Mouse (Mus musculus): ENCODE data around the gene Iqcj. TPM values are rescaled to one million over a fixed set of nuclear protein-coding genes. Genes with fewer than 3 reads are reported as not detected.

Iqcj gene
- polyA plus RNA-seq, 1 experiment from 2014 or later = not detected

- WGBS = 66% methylated on average over 7 of the region's 7 CpGs
- no peak for ATAC-seq (ENCODE audit: insufficient number of reproducible peaks, low FRiP score)
- no peak overlapping the region for H3K4me2 ChIP-seq
Measured at GRCm38 (mm10) chr3:67959672-67960071, 67.7 kb downstream of the Iqcj start.

GRCm38 (mm10) chr3:67960133-67960532, 68.1 kb downstream of the Iqcj start:
- Histone ChIP-seq H3K4me2 (no peak overlapping the region), H3K9me3 (replicated peaks) (no peaks in the 10 kb centered on the region), H3K9ac (no peak overlapping the region), H3K27me3 (replicated peaks) (no peaks in the 10 kb centered on the region), H3K4me1 (replicated peaks) (no peaks in the 10 kb centered on the region), H3K27ac (ENCODE audit: poor library complexity, severe bottlenecking) (no peak overlapping the region), H3K4me3 (no peak overlapping the region), H3K36me3 (no peaks in the 10 kb centered on the region)
- 28% methylated on average over 3 of the region's 3 CpGs for WGBS
- no peak for ATAC-seq (ENCODE audit: insufficient number of reproducible peaks, low FRiP score)

More at GRCm38 (mm10) chr3:67959672-67960071, 67.7 kb downstream of the Iqcj start:
- Histone ChIP-seq H3K36me3 (no peaks in the 10 kb centered on the region), H3K27me3 (replicated peaks) (no peaks in the 10 kb centered on the region), H3K27ac (ENCODE audit: poor library complexity, severe bottlenecking) (no peak overlapping the region), H3K9ac (no peak overlapping the region), H3K4me1 (replicated peaks) (no peaks in the 10 kb centered on the region), H3K4me3 (no peak overlapping the region), H3K9me3 (replicated peaks) (no peaks in the 10 kb centered on the region)

GRCm38 (mm10) chr3:67960727-67961126, 68.7 kb downstream of the Iqcj start:
- H3K9ac ChIP-seq = no peak overlapping the region
- H3K4me2 ChIP-seq = no peak overlapping the region
- no peak overlapping the region for H3K4me3 ChIP-seq
- H3K27ac ChIP-seq (ENCODE audit: poor library complexity, severe bottlenecking) = no peak overlapping the region
- no peaks in the 10 kb centered on the region for H3K36me3 ChIP-seq
- H3K4me1 ChIP-seq (replicated peaks) = no peaks in the 10 kb centered on the region
- no peaks in the 10 kb centered on the region for H3K9me3 ChIP-seq (replicated peaks)
- no peak for ATAC-seq (ENCODE audit: insufficient number of reproducible peaks, low FRiP score)
- H3K27me3 ChIP-seq (replicated peaks) = no peaks in the 10 kb centered on the region

- Histone ChIP-seq H3K4me2 (no peak overlapping the region), H3K36me3 (no peaks in the 10 kb centered on the region), H3K4me3 (no peak overlapping the region), H3K27me3 (replicated peaks) (no peaks in the 10 kb centered on the region), H3K27ac (ENCODE audit: poor library complexity, severe bottlenecking) (no peak overlapping the region), H3K9me3 (replicated peaks) (no peaks in the 10 kb centered on the region), H3K9ac (no peak overlapping the region), H3K4me1 (replicated peaks) (no peaks in the 10 kb centered on the region)
- WGBS = 82% methylated on average over 6 of the region's 6 CpGs
- ATAC-seq (ENCODE audit: insufficient number of reproducible peaks, low FRiP score) = no peak
Measured at GRCm38 (mm10) chr3:67961934-67962639, 70.1 kb downstream of the Iqcj start.

- no peak overlapping the region for H3K9ac ChIP-seq
- WGBS = 79% methylated on average over 2 of the region's 2 CpGs
- no peak for ATAC-seq (ENCODE audit: insufficient number of reproducible peaks, low FRiP score)
- H3K36me3 ChIP-seq = no peaks in the 10 kb centered on the region
- H3K4me2 ChIP-seq = no peak overlapping the region
- no peaks in the 10 kb centered on the region for H3K27me3 ChIP-seq (replicated peaks)
- no peaks in the 10 kb centered on the region for H3K4me1 ChIP-seq (replicated peaks)
- H3K27ac ChIP-seq (ENCODE audit: poor library complexity, severe bottlenecking) = no peak overlapping the region
- peaks cover 6% of the 10 kb centered on the region; the same call in 1 of the 2 replicates for H3K9me3 ChIP-seq (replicated peaks)
- no peak overlapping the region for H3K4me3 ChIP-seq
Measured at GRCm38 (mm10) chr3:67974340-67974998, 82.4 kb downstream of the Iqcj start.

- Histone ChIP-seq H3K27ac (ENCODE audit: poor library complexity, severe bottlenecking) (no peak overlapping the region), H3K36me3 (no peaks in the 10 kb centered on the region), H3K9ac (no peak overlapping the region), H3K4me3 (no peak overlapping the region), H3K9me3 (replicated peaks) (no peaks in the 10 kb centered on the region), H3K27me3 (replicated peaks) (no peaks in the 10 kb centered on the region), H3K4me1 (replicated peaks) (no peaks in the 10 kb centered on the region), H3K4me2 (no peak overlapping the region)
- WGBS = 57% methylated on average over 1 of the region's 1 CpGs
- ATAC-seq (ENCODE audit: insufficient number of reproducible peaks, low FRiP score) = no peak
Measured at GRCm38 (mm10) chr3:67980006-67980405, 88.0 kb downstream of the Iqcj start.

GRCm38 (mm10) chr3:67983329-67983728, 91.3 kb downstream of the Iqcj start:
- ATAC-seq (ENCODE audit: insufficient number of reproducible peaks, low FRiP score) = no peak
- WGBS = 30% methylated on average over 12 of the region's 12 CpGs
- no peak overlapping the region for H3K4me3 ChIP-seq
- no peaks in the 10 kb centered on the region for H3K4me1 ChIP-seq (replicated peaks)
- no peak overlapping the region for H3K9ac ChIP-seq
- H3K4me2 ChIP-seq = peak overlapping the region; percentile 38
- no peak overlapping the region for H3K27ac ChIP-seq (ENCODE audit: poor library complexity, severe bottlenecking)
- no peaks in the 10 kb centered on the region for H3K9me3 ChIP-seq (replicated peaks)
- no peaks in the 10 kb centered on the region for H3K36me3 ChIP-seq
- H3K27me3 ChIP-seq (replicated peaks) = no peaks in the 10 kb centered on the region

- Histone ChIP-seq H3K4me1 (replicated peaks) (no peaks in the 10 kb centered on the region), H3K4me2 (no peak overlapping the region), H3K4me3 (no peak overlapping the region), H3K9ac (no peak overlapping the region), H3K27ac (ENCODE audit: poor library complexity, severe bottlenecking) (no peak overlapping the region), H3K9me3 (replicated peaks) (no peaks in the 10 kb centered on the region), H3K36me3 (no peaks in the 10 kb centered on the region), H3K27me3 (replicated peaks) (no peaks in the 10 kb centered on the region)
- no peak for ATAC-seq (ENCODE audit: insufficient number of reproducible peaks, low FRiP score)
- 79% methylated on average over 4 of the region's 4 CpGs for WGBS
Measured at GRCm38 (mm10) chr3:68002415-68002814, 110.4 kb downstream of the Iqcj start.

GRCm38 (mm10) chr3:68012342-68012741, 120.3 kb downstream of the Iqcj start:
- Histone ChIP-seq H3K36me3 (no peaks in the 10 kb centered on the region), H3K9me3 (replicated peaks) (no peaks in the 10 kb centered on the region), H3K27me3 (replicated peaks) (no peaks in the 10 kb centered on the region), H3K27ac (ENCODE audit: poor library complexity, severe bottlenecking) (no peak overlapping the region), H3K9ac (no peak overlapping the region), H3K4me2 (no peak overlapping the region), H3K4me1 (replicated peaks) (no peaks in the 10 kb centered on the region), H3K4me3 (no peak overlapping the region)
- no peak for ATAC-seq (ENCODE audit: insufficient number of reproducible peaks, low FRiP score)

- H3K4me1 ChIP-seq (replicated peaks) = no peaks in the 10 kb centered on the region
- no peak overlapping the region for H3K27ac ChIP-seq (ENCODE audit: poor library complexity, severe bottlenecking)
- no peak overlapping the region for H3K9ac ChIP-seq
- ATAC-seq (ENCODE audit: insufficient number of reproducible peaks, low FRiP score) = no peak
- H3K4me3 ChIP-seq = no peak overlapping the region
- H3K9me3 ChIP-seq (replicated peaks) = no peaks in the 10 kb centered on the region
- 58% methylated on average over 1 of the region's 1 CpGs for WGBS
- no peaks in the 10 kb centered on the region for H3K36me3 ChIP-seq
- no peak overlapping the region for H3K4me2 ChIP-seq
- H3K27me3 ChIP-seq (replicated peaks) = no peaks in the 10 kb centered on the region
Measured at GRCm38 (mm10) chr3:68015786-68016185, 123.8 kb downstream of the Iqcj start.

- Histone ChIP-seq H3K9me3 (replicated peaks) (no peaks in the 10 kb centered on the region), H3K27ac (ENCODE audit: poor library complexity, severe bottlenecking) (no peak overlapping the region), H3K4me3 (no peak overlapping the region), H3K4me1 (replicated peaks) (no peaks in the 10 kb centered on the region), H3K36me3 (no peaks in the 10 kb centered on the region), H3K27me3 (replicated peaks) (no peaks in the 10 kb centered on the region), H3K9ac (no peak overlapping the region), H3K4me2 (no peak overlapping the region)
- 54% methylated on average over 4 of the region's 4 CpGs for WGBS
- ATAC-seq (ENCODE audit: insufficient number of reproducible peaks, low FRiP score) = no peak
Measured at GRCm38 (mm10) chr3:68019401-68019800, 127.4 kb downstream of the Iqcj start.

GRCm38 (mm10) chr3:68036097-68036496, 144.1 kb downstream of the Iqcj start:
- Histone ChIP-seq H3K36me3 (no peaks in the 10 kb centered on the region), H3K4me3 (no peak overlapping the region), H3K27ac (ENCODE audit: poor library complexity, severe bottlenecking) (no peak overlapping the region), H3K9ac (no peak overlapping the region), H3K27me3 (replicated peaks) (no peaks in the 10 kb centered on the region), H3K9me3 (replicated peaks) (no peaks in the 10 kb centered on the region), H3K4me1 (replicated peaks) (no peaks in the 10 kb centered on the region), H3K4me2 (no peak overlapping the region)
- no peak for ATAC-seq (ENCODE audit: insufficient number of reproducible peaks, low FRiP score)
- 58% methylated on average over 3 of the region's 3 CpGs for WGBS

Data from heart, embryonic 12.5 days (tissue).